Mouse (Mus musculus): ENCODE results near the gene Usp43. TPM values are rescaled to one million over a fixed set of nuclear protein-coding genes. Genes with fewer than 3 reads are reported as not detected.

The Usp43 gene
- polyA plus RNA-seq, 1 experiment: 0.70 TPM

- TF ChIP-seq CTCF (IDR thresholded peaks at IDR 0.05; ENCODE audit: borderline replicate concordance, insufficient read depth, low read depth, low read length) (no peak), POLR2A (IDR thresholded peaks at IDR 0.05; ENCODE audit: borderline replicate concordance, insufficient read depth, low read length) (no peak)
- H3K4me3 ChIP-seq (replicated peaks; ENCODE audit: insufficient read depth, low read depth, low read length): no peak overlapping the region
- H3K27me3 ChIP-seq (ENCODE audit: control insufficient read depth, insufficient read depth, low read length): no peaks in the 10 kb centered on the region
- 30% methylated on average over 9 of the region's 9 CpGs for WGBS
- H3K4me1 ChIP-seq (ENCODE audit: control insufficient read depth, insufficient read depth, low read length): no peaks in the 10 kb centered on the region
- DNase-seq: no peak
- no peak overlapping the region for H3K27ac ChIP-seq (ENCODE audit: insufficient read depth, low read length)
These were observed 27.5 kb upstream of the Usp43 start for GRCm38 (mm10) chr11:67949475-67949874.

- Histone ChIP-seq H3K27me3 (ENCODE audit: control insufficient read depth, insufficient read depth, low read length) (no peaks in the 10 kb centered on the region), H3K4me3 (replicated peaks; ENCODE audit: insufficient read depth, low read depth, low read length) (no peak overlapping the region), H3K4me1 (ENCODE audit: control insufficient read depth, insufficient read depth, low read length) (no peaks in the 10 kb centered on the region), H3K27ac (ENCODE audit: insufficient read depth, low read length) (no peak overlapping the region)
- no peak for TF ChIP-seq CTCF (IDR thresholded peaks at IDR 0.05; ENCODE audit: borderline replicate concordance, insufficient read depth, low read depth, low read length)
- TF ChIP-seq POLR2A (IDR thresholded peaks at IDR 0.05; ENCODE audit: borderline replicate concordance, insufficient read depth, low read length): no peak
- WGBS: 24% methylated on average over 3 of the region's 3 CpGs
- no peak for DNase-seq
These were observed 26.3 kb upstream of the Usp43 start for GRCm38 (mm10) chr11:67948229-67948628.

- WGBS: 94% methylated on average over 3 of the region's 3 CpGs
- Histone ChIP-seq H3K4me3 (replicated peaks; ENCODE audit: insufficient read depth, low read depth, low read length) (no peak overlapping the region), H3K27ac (ENCODE audit: insufficient read depth, low read length) (no peak overlapping the region), H3K27me3 (ENCODE audit: control insufficient read depth, insufficient read depth, low read length) (no peaks in the 10 kb centered on the region), H3K4me1 (ENCODE audit: control insufficient read depth, insufficient read depth, low read length) (no peaks in the 10 kb centered on the region)
- no peak for DNase-seq
- TF ChIP-seq POLR2A (IDR thresholded peaks at IDR 0.05; ENCODE audit: borderline replicate concordance, insufficient read depth, low read length) (no peak), CTCF (IDR thresholded peaks at IDR 0.05; ENCODE audit: borderline replicate concordance, insufficient read depth, low read depth, low read length) (no peak)
These were observed 10.2 kb upstream of the Usp43 start for GRCm38 (mm10) chr11:67932156-67932555.

- H3K4me3 ChIP-seq (replicated peaks; ENCODE audit: insufficient read depth, low read depth, low read length): no peak overlapping the region
- DNase-seq: no peak
- 36% methylated on average over 11 of the region's 15 CpGs for WGBS
These were observed 4.5 kb upstream of the Usp43 start for GRCm38 (mm10) chr11:67926348-67927055.

GRCm38 (mm10) chr11:67925000-67925399, 3.0 kb upstream of the Usp43 start:
- no peak for DNase-seq
- TF ChIP-seq CTCF (IDR thresholded peaks at IDR 0.05; ENCODE audit: borderline replicate concordance, insufficient read depth, low read depth, low read length) (no peak), POLR2A (IDR thresholded peaks at IDR 0.05; ENCODE audit: borderline replicate concordance, insufficient read depth, low read length) (no peak)
- 50% methylated on average over 13 of the region's 13 CpGs for WGBS
- Histone ChIP-seq H3K4me3 (replicated peaks; ENCODE audit: insufficient read depth, low read depth, low read length) (no peak overlapping the region), H3K27me3 (ENCODE audit: control insufficient read depth, insufficient read depth, low read length) (no peaks in the 10 kb centered on the region; the same call in 1 of the 2 replicates), H3K27ac (ENCODE audit: insufficient read depth, low read length) (no peak overlapping the region), H3K4me1 (ENCODE audit: control insufficient read depth, insufficient read depth, low read length) (no peaks in the 10 kb centered on the region)

More at GRCm38 (mm10) chr11:67926348-67927055, 4.5 kb upstream of the Usp43 start:
- TF ChIP-seq CTCF (IDR thresholded peaks at IDR 0.05; ENCODE audit: borderline replicate concordance, insufficient read depth, low read depth, low read length) (no peak), POLR2A (IDR thresholded peaks at IDR 0.05; ENCODE audit: borderline replicate concordance, insufficient read depth, low read length) (no peak)
- Histone ChIP-seq H3K27me3 (ENCODE audit: control insufficient read depth, insufficient read depth, low read length) (no peaks in the 10 kb centered on the region; the same call in 1 of the 2 replicates), H3K27ac (ENCODE audit: insufficient read depth, low read length) (no peak overlapping the region), H3K4me1 (ENCODE audit: control insufficient read depth, insufficient read depth, low read length) (no peaks in the 10 kb centered on the region)

- Histone ChIP-seq H3K27me3 (ENCODE audit: control insufficient read depth, insufficient read depth, low read length) (no peaks in the 10 kb centered on the region; the same call in 1 of the 2 replicates), H3K27ac (ENCODE audit: insufficient read depth, low read length) (no peak overlapping the region), H3K4me3 (replicated peaks; ENCODE audit: insufficient read depth, low read depth, low read length) (no peak overlapping the region), H3K4me1 (ENCODE audit: control insufficient read depth, insufficient read depth, low read length) (no peaks in the 10 kb centered on the region)
- TF ChIP-seq CTCF (IDR thresholded peaks at IDR 0.05; ENCODE audit: borderline replicate concordance, insufficient read depth, low read depth, low read length): no peak
- TF ChIP-seq POLR2A (IDR thresholded peaks at IDR 0.05; ENCODE audit: borderline replicate concordance, insufficient read depth, low read length): no peak
- WGBS: 93% methylated on average over 5 of the region's 5 CpGs
- DNase-seq: no peak
These were observed 1.8 kb upstream of the Usp43 start for GRCm38 (mm10) chr11:67923720-67924119.

- DNase-seq: peak; percentile 10 to 18
- Histone ChIP-seq H3K4me3 (replicated peaks; ENCODE audit: insufficient read depth, low read depth, low read length) (peak overlapping the region; percentile 30), H3K4me1 (ENCODE audit: control insufficient read depth, insufficient read depth, low read length) (no peaks in the 10 kb centered on the region), H3K27me3 (ENCODE audit: control insufficient read depth, insufficient read depth, low read length) (no peaks in the 10 kb centered on the region; the same call in 1 of the 2 replicates), H3K27ac (ENCODE audit: insufficient read depth, low read length) (no peak overlapping the region)
- TF ChIP-seq CTCF (IDR thresholded peaks at IDR 0.05; ENCODE audit: borderline replicate concordance, insufficient read depth, low read depth, low read length) (no peak), POLR2A (IDR thresholded peaks at IDR 0.05; ENCODE audit: borderline replicate concordance, insufficient read depth, low read length) (no peak)
- 3% methylated on average over 12 of the region's 12 CpGs for WGBS
These were observed 787 bp upstream of the Usp43 start for GRCm38 (mm10) chr11:67922755-67923125.

Measured in cerebellum, adult 2 months (tissue).